Mouse (Mus musculus) bone marrow macrophage, adult 2 months (primary cell): Measurements from ENCODE around the gene Nup107. TPM values are rescaled to one million over a fixed set of nuclear protein-coding genes. Genes with fewer than 3 reads are reported as not detected.

ENCODE experiments used
- H3K27ac ChIP-seq: 2 replicates; pipeline ENCODE4 v1.5.1; 2012; ENCODE audit warnings: low read depth, low read length; ENCODE audit not compliant: insufficient read depth
- H3K4me1 ChIP-seq: 2 replicates; pipeline ENCODE4 v1.6.1; 2012; ENCODE audit warnings: low read length; ENCODE audit not compliant: control insufficient read depth, insufficient read depth
- H3K4me3 ChIP-seq: 2 replicates; pipeline ENCODE4 v1.5.1; 2012; ENCODE audit warnings: mild to moderate bottlenecking, low read length, moderate library complexity; ENCODE audit not compliant: insufficient read depth
- CTCF ChIP-seq: IDR thresholded peaks from 2 replicates; pipeline ENCODE4 v1.5.1; 2012; ENCODE audit warnings: low read depth, mild to moderate bottlenecking, low read length, moderate library complexity
- POLR2A ChIP-seq: IDR thresholded peaks from 2 replicates; pipeline ENCODE4 v1.6.1; 2012; ENCODE audit warnings: mild to moderate bottlenecking, low read depth, low read length, borderline replicate concordance
- polyA plus RNA-seq: library from polyadenylated mRNA; stranded (reverse); fragments of >200 nt; gene quantifications from 2 replicates; pipeline ENCODE4 v1.2.4, GENCODE M21; 2012; ENCODE audit not compliant: missing spikeins, insufficient read depth, insufficient read length

The Nup107 gene
- polyA plus RNA-seq, 1 experiment, result 18.9 TPM

DNA sequence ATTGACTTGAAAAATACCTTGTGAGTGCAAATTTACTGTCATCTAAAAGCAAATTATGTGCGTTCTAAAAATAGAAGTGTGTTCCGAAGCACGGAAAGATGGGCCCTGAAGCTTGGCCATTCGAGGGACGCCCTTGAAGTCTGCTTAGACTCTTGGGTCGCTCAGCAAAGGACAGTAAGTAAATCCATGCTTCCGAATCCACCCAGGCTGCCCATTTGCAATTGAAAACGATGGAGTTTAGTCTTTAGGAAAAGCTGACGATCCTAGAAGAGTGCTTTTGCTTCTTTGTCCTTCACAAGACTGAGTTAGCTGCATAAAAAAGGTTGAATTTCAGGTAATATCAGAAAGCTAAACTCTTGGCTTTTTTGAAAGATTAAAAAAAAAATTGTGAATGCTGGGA is 13.4 kb upstream of the Nup107 start:
- Histone ChIP-seq H3K4me3 (no peak overlapping the region), H3K4me1 (no peaks in the 10 kb centered on the region), H3K27ac (no peak overlapping the region)
- no peak for TF ChIP-seq POLR2A

DNA sequence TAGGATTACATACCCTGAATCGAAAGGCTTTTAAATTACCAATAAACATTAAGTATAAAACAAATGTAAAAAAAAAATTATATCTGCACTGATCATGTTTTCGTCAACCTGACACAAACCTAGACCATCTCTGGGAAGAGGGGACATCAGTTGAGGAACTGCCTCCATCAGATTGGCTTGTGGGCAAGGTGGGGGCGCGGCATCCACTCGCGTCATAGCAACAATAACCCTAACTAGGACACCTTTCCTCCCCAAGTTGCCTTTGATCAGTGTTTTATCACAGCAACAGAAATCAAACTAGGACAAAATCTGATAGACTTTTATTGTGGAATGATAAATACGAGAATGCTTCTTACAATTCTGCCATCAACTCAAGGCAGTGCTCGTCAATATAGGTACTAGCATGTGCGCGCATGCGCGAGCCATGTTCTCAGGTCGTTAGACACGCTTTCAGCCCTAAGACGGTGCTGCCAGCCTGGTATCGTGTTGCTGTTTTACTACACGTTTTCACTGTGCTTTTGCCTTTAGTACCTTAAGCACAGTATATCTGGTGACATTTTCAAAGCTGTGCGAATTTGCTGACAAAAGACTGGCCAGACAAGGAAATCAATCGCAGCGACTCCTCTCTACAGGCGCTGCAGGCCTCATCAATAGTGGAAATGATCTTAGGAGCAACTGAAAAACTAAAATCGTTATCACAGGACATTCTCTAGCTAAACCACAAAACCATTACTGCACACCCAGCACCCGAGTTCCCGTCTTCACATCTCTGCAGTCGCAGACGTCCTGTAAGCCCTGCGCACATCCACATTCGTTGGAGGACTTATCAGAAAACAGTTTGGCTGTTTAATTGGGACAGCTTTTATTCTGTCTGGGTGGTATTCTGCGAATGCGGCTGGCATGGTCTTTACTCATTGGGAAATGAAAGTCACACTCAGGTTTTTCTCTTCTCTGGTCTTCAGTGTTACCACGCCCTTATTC is 11.7 kb upstream of the Nup107 start:
- H3K4me1 ChIP-seq, result no peaks in the 10 kb centered on the region
- TF ChIP-seq POLR2A, result no peak
- H3K4me3 ChIP-seq, result no peak overlapping the region
- H3K27ac ChIP-seq, result no peak overlapping the region

DNA sequence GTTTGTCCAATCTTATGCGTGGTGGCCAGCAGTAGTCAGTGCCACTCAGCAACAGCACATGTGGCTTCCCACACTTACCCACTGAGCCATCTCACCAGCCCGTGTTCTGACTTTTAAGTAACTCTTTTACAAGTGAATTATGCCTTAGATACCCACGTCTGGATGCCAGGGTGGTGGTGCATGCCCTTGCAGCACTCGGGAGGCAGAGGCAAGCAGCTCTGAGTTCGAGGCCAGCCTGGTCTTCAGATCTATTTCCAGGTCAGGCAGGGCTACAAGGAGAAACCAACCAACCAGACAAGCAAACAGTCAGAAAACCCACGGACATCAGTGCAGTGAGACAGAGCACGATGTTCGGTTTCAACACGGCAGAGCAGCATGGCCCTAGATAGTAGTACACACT is 9.4 kb upstream of the Nup107 start:
- no peak overlapping the region for H3K4me3 ChIP-seq
- TF ChIP-seq POLR2A (no peak), CTCF (no peak)
- H3K4me1 ChIP-seq, result no peaks in the 10 kb centered on the region

DNA sequence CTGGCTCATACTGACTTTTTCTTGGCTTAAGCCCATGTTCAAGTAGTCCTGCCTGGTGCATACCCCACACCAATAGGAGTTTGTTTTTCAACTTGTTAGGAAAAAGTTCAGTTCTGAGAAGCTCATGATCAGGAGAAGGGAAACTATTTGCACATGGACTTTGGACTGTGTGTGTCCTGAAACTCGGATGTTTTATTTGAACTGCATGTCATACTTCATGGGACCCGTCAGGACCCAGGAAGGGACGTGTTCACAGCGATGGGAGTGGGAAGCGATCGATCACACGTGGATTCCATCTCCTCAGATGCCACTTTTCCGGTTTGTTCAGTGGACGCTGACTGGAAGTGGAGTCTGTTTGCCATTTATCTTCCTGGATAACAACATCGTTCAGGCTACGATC is 7.3 kb upstream of the Nup107 start:
- no peak overlapping the region for H3K4me3 ChIP-seq
- no peak for TF ChIP-seq POLR2A
- TF ChIP-seq CTCF, result no peak
- H3K27ac ChIP-seq, result no peak overlapping the region
- H3K4me1 ChIP-seq, result no peaks in the 10 kb centered on the region

More for the DNA sequence above, 9.4 kb upstream of the Nup107 start:
- H3K27ac ChIP-seq, result no peak overlapping the region

DNA sequence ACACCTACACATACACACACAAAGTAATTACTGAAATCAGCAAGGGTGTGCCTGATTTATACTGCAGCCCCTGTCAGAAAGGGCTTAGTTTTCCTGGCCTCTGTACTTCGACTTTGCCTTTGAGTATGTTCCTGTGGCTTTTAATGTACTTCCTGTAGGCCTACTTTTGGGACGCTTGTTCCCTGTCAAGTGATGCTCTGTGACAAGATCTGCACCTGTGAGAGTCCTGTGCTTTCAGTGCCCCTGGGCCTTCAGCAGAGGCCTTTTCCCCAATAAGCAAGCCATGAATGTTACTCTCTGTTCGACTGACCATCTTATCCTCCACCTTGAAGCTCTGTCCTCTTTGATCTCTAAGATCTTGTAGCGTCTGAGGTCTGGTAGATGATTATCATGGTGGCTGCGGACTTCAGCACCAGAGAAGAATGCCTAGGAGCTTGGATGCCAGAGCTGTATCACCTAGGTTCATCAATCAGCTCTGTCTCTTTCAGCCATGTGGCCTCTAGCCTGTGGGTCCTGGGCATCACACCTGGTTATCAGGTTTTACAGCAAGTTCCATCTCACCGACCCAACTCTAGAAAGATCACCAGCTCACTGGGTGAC is 6.0 kb upstream of the Nup107 start:
- Histone ChIP-seq H3K4me1 (peaks cover 4% of the 10 kb centered on the region), H3K27ac (no peak overlapping the region), H3K4me3 (no peak overlapping the region)
- no peak for TF ChIP-seq CTCF
- no peak for TF ChIP-seq POLR2A

DNA sequence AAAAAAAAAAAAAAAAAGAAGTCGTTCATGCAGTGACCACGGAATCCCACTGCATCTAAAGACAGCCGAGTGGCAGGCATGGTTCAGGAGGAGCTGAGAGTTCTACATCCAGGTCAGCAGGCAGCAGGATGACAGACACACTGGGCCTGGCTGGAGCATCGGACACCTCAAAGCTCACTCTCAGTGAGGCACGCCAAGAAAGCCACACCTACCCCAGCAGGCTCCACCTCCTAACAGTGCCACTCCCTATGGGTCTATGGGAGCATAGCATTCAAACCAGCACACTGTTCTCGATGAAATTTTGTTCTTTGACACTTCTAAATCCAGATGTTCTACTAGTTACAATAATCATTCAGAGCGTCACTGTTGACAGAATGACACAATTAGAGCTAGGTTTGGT is 5.2 kb upstream of the Nup107 start:
- TF ChIP-seq CTCF (no peak), POLR2A (no peak)
- no peak overlapping the region for H3K4me3 ChIP-seq
- H3K27ac ChIP-seq, result no peak overlapping the region

DNA sequence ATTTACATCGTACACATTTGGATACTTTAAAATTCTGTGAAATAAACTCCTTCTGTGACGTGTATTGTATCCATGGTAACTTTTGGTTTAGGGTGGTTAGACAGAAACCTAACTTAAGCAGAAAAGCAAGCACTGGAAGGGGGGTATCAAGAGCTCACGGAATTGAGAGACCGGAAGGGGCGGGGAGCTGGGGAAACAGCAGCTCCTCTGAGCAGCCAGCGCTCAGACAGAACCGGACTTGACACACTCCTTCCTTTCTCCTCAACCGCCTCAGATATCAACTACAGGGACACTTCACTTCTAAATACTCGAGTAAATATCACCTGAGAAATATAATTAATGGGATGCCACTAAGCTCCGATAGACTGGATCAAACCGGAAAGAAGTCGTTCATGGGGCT is 4.6 kb upstream of the Nup107 start:
- no peak for TF ChIP-seq CTCF
- TF ChIP-seq POLR2A, result no peak
- no peak overlapping the region for H3K27ac ChIP-seq
- peaks cover 9% of the 10 kb centered on the region for H3K4me1 ChIP-seq
- no peak overlapping the region for H3K4me3 ChIP-seq

More for the DNA sequence above, 5.2 kb upstream of the Nup107 start:
- peaks cover 9% of the 10 kb centered on the region for H3K4me1 ChIP-seq

DNA sequence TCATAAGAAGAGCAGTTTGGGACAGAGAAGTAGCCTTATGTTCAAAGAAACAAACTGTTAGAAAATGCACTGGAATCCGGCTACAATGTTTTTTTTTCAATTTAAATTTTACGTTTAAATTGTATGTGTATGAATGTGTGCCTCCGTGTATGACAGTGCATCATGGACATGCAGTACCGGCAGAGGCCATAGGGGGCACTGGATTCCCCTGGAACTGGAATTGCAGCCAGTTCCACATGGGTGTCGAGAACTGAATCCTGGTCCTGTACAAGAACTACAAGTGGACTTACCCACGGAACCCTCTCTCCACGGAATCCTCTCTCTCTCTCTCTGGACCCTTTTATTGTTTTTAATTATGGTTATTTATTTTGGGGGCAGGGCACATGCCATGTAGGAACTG is 3.7 kb upstream of the Nup107 start:
- Histone ChIP-seq H3K4me3 (no peak overlapping the region), H3K4me1 (peaks cover 9% of the 10 kb centered on the region)
- TF ChIP-seq CTCF (no peak), POLR2A (no peak)

DNA sequence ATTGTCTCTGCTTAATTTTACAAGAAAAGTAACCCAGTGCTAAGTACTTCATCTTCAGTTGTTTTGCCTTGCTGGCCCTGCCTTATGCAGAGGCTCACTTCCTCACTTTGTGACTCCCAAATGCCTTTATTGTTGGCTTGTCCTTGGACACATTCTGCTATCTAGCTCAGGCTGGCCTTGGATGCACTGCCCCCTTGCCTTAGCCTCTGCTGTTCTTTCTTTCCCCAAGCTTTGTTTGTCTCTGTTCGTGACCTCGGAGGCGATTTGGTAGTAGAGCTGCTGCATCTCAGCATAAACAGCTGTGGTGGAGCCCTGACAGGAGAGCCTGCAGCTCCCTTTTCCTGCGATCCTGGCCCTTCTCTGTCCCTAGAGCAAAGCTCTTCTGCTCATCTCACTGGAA is 2.7 kb upstream of the Nup107 start:
- Histone ChIP-seq H3K4me3 (no peak overlapping the region), H3K4me1 (peaks cover 9% of the 10 kb centered on the region), H3K27ac (no peak overlapping the region)
- TF ChIP-seq CTCF, result no peak
- no peak for TF ChIP-seq POLR2A

More for the DNA sequence above, 3.7 kb upstream of the Nup107 start:
- no peak overlapping the region for H3K27ac ChIP-seq

DNA sequence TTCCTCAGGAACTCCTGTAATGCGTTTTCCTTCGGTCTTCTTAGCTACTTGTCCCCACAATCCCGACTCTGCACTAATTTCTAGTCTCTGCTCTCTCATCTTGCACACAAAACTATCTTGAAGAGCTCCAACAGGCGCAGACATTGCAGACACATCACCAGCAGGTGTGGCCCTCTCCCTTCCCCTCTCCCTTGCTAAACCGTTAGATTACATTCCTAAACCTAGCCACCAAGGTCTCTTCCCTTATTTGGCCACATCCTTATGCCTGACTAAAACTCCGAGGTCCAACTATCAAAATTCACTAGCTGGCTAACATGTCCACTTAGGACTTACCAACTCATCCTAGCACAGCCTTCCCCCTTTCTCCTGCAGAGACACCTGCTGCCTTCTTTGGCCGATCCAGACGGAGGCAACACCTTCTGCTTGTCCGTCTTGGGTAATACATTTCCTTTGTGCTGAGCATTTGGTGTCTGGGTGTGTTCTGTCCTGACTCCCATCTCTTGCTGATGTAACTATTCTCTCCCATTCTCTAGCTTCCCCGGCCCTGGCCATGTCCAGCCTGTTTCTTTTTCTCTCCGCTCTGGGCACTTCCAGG is 1.0 kb upstream of the Nup107 start:
- TF ChIP-seq CTCF (no peak), POLR2A (no peak)
- H3K4me3 ChIP-seq, result peak overlapping the region; percentile 53; the same call in 1 of the 2 replicates
- H3K27ac ChIP-seq, result peak overlapping the region; percentile 79; the same call in 1 of the 2 replicates
- peaks cover 9% of the 10 kb centered on the region for H3K4me1 ChIP-seq
